Mouse (Mus musculus): ENCODE measurements around the gene Hoxb4. TPM values are rescaled to one million over a fixed set of nuclear protein-coding genes. Genes with fewer than 3 reads are reported as not detected.

Gene Hoxb4
- polyA plus RNA-seq, 1 experiment from 2014 or later, result 3.6 TPM

- no peaks in the 10 kb centered on the region for H3K36me3 ChIP-seq
- ATAC-seq (ENCODE audit: insufficient read depth, low FRiP score, low read depth), result peak; percentile 54
- peak within 1 kb of the TSS; percentile 78 for H3K27ac ChIP-seq
- WGBS, result 2% methylated on average over 69 of the region's 69 CpGs
- peak within 1 kb of the TSS; percentile 41 for H3K4me3 ChIP-seq (replicated peaks)
- peak within 1 kb of the TSS; percentile 47 for H3K9ac ChIP-seq
- peaks cover 51% of the 10 kb centered on the region for H3K27me3 ChIP-seq (replicated peaks)
- peaks cover 16% of the 10 kb centered on the region; the same call in 1 of the 2 replicates for H3K4me1 ChIP-seq
- H3K4me2 ChIP-seq, result peak within 1 kb of the TSS; percentile 62
- no peaks in the 10 kb centered on the region for H3K9me3 ChIP-seq
These were observed 14.6 kb upstream of the Hoxb4 start, which contains the start of gene Hoxb5 for GRCm38 (mm10) chr11:96303151-96304099. TSS of gene Hoxb5 (plus strand) at chr11:96303336.

- WGBS, result 5% methylated on average over 38 of the region's 38 CpGs
These were observed 13.5 kb upstream of the Hoxb4 start for GRCm38 (mm10) chr11:96304381-96305195.

GRCm38 (mm10) chr11:96305505-96306182, 12.4 kb upstream of the Hoxb4 start:
- Histone ChIP-seq H3K27ac (peak overlapping the region; percentile 82), H3K27me3 (replicated peaks) (peaks cover 36% of the 10 kb centered on the region), H3K4me1 (peaks cover 13% of the 10 kb centered on the region; the same call in 1 of the 2 replicates), H3K4me2 (peak overlapping the region; percentile 62), H3K4me3 (replicated peaks) (peak overlapping the region; percentile 41), H3K9ac (no peak overlapping the region), H3K36me3 (no peaks in the 10 kb centered on the region), H3K9me3 (no peaks in the 10 kb centered on the region)
- 36% methylated on average over 6 of the region's 6 CpGs for WGBS
- no peak for ATAC-seq (ENCODE audit: insufficient read depth, low FRiP score, low read depth)

More at GRCm38 (mm10) chr11:96304381-96305195, 13.5 kb upstream of the Hoxb4 start:
- H3K4me3 ChIP-seq (replicated peaks), result peak overlapping the region; percentile 41
- no peaks in the 10 kb centered on the region for H3K9me3 ChIP-seq
- peaks cover 43% of the 10 kb centered on the region for H3K27me3 ChIP-seq (replicated peaks)
- ATAC-seq (ENCODE audit: insufficient read depth, low FRiP score, low read depth), result no peak
- no peaks in the 10 kb centered on the region for H3K36me3 ChIP-seq
- H3K4me1 ChIP-seq, result peaks cover 20% of the 10 kb centered on the region; the same call in 1 of the 2 replicates
- H3K4me2 ChIP-seq, result peak overlapping the region; percentile 62
- peak overlapping the region; percentile 78 for H3K27ac ChIP-seq
- peak overlapping the region; percentile 17; the same call in 1 of the 2 replicates for H3K9ac ChIP-seq

GRCm38 (mm10) chr11:96306183-96306907, 11.7 kb upstream of the Hoxb4 start:
- peak overlapping the region; percentile 62 for H3K4me2 ChIP-seq
- 31% methylated on average over 7 of the region's 7 CpGs for WGBS
- H3K4me1 ChIP-seq, result peaks cover 11% of the 10 kb centered on the region; the same call in 1 of the 2 replicates
- H3K4me3 ChIP-seq (replicated peaks), result peak overlapping the region; percentile 41
- H3K36me3 ChIP-seq, result no peaks in the 10 kb centered on the region
- peak overlapping the region; percentile 82 for H3K27ac ChIP-seq
- H3K9me3 ChIP-seq, result no peaks in the 10 kb centered on the region
- H3K9ac ChIP-seq, result no peak overlapping the region
- ATAC-seq (ENCODE audit: insufficient read depth, low FRiP score, low read depth), result no peak
- H3K27me3 ChIP-seq (replicated peaks), result peaks cover 37% of the 10 kb centered on the region

DNA sequence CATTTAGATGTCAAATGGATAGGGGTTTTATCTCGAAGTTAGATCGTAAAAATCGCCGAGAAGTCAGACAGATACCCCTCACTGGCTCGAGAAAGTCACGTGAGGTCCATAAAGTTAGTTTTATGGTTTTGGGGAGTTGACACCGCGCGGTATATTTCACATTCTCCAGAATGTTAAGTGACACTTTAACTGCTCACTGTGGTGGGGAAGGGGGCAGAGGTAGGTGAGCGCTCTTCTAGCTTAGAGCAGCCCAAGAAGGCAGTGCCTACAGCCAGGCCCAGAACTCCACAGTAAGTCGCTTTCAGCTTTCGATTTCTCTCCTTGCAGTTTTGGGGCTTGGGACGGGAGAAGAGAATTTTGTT, 11.2 kb upstream of the Hoxb4 start:
- Histone ChIP-seq H3K36me3 (no peaks in the 10 kb centered on the region), H3K9ac (no peak overlapping the region), H3K27ac (peak overlapping the region; percentile 82), H3K27me3 (replicated peaks) (peaks cover 35% of the 10 kb centered on the region), H3K9me3 (no peaks in the 10 kb centered on the region), H3K4me1 (peaks cover 11% of the 10 kb centered on the region; the same call in 1 of the 2 replicates), H3K4me3 (replicated peaks) (peak overlapping the region; percentile 41), H3K4me2 (peak overlapping the region; percentile 62)
- ATAC-seq (ENCODE audit: insufficient read depth, low FRiP score, low read depth), result no peak
- WGBS, result 18% methylated on average over 13 of the region's 13 CpGs

DNA sequence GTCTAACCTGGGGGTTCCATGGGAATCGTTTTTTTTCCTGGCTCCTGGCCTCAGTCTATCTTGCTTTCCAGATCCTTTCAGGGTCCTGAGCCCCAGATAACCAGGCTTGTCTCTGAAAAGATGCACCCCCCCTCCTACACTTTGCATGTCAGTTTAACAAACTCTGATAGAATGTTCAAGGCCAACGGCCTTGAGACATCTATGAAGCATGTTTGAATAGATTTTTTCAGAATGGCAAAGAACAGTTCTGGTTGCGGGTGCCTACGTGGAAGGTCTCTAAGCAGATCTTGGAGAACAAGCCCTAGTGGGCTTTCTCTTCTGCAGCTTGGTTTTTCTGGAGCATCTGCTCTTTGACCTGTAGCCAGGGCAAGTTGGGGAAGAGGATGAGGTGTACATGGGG, 9.3 kb upstream of the Hoxb4 start:
- peaks cover 42% of the 10 kb centered on the region for H3K27me3 ChIP-seq (replicated peaks)
- H3K9me3 ChIP-seq, result no peaks in the 10 kb centered on the region
- peaks cover 15% of the 10 kb centered on the region; the same call in 1 of the 2 replicates for H3K4me1 ChIP-seq
- WGBS, result 23% methylated on average over 4 of the region's 4 CpGs
- no peak overlapping the region for H3K9ac ChIP-seq
- no peak for ATAC-seq (ENCODE audit: insufficient read depth, low FRiP score, low read depth)
- H3K4me3 ChIP-seq (replicated peaks), result peak overlapping the region; percentile 41; the same call in 1 of the 2 replicates
- peak overlapping the region; percentile 62 for H3K4me2 ChIP-seq
- H3K36me3 ChIP-seq, result no peaks in the 10 kb centered on the region
- peak overlapping the region; percentile 82 for H3K27ac ChIP-seq

- ATAC-seq (ENCODE audit: insufficient read depth, low FRiP score, low read depth), result no peak
- WGBS, result 23% methylated on average over 4 of the region's 4 CpGs
These were observed 8.8 kb upstream of the Hoxb4 start for GRCm38 (mm10) chr11:96309288-96309687.

GRCm38 (mm10) chr11:96310183-96310938, 7.7 kb upstream of the Hoxb4 start:
- Histone ChIP-seq H3K27ac (peak overlapping the region; percentile 82), H3K36me3 (no peaks in the 10 kb centered on the region), H3K4me1 (peaks cover 18% of the 10 kb centered on the region; the same call in 1 of the 2 replicates), H3K9me3 (no peaks in the 10 kb centered on the region), H3K4me3 (replicated peaks) (peak overlapping the region; percentile 41), H3K4me2 (peak overlapping the region; percentile 62), H3K27me3 (replicated peaks) (peaks cover 40% of the 10 kb centered on the region), H3K9ac (no peak overlapping the region)
- WGBS, result 19% methylated on average over 20 of the region's 20 CpGs
- ATAC-seq (ENCODE audit: insufficient read depth, low FRiP score, low read depth), result no peak

More at GRCm38 (mm10) chr11:96309288-96309687, 8.8 kb upstream of the Hoxb4 start:
- Histone ChIP-seq H3K4me1 (peaks cover 17% of the 10 kb centered on the region; the same call in 1 of the 2 replicates), H3K4me2 (peak overlapping the region; percentile 62), H3K27ac (peak overlapping the region; percentile 82), H3K9me3 (no peaks in the 10 kb centered on the region), H3K9ac (0 out of 2 replicates have a peak overlapping the region, but pooled peaks have one; percentile 3), H3K27me3 (replicated peaks) (peaks cover 44% of the 10 kb centered on the region), H3K4me3 (replicated peaks) (peak overlapping the region; percentile 41), H3K36me3 (no peaks in the 10 kb centered on the region)

DNA sequence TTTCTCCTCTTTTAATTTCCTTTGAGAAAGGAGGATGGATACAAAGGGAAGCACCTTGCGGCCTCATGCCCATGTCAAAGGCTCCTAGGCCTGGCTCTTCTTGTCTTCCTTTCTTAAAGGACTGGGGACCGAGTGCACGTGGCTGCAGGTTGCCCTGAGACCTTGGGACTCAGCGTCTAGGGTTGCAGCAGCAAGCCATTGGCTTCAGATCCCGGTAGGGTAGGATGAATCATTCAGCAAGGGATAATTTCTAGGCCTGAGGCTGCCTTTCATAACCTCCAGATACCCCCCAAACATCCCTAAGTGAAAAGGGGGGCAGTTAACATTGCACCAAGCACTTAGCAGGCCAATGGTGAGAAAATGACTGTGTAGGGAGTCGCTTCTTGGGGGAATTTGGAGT, 7.0 kb upstream of the Hoxb4 start:
- H3K27ac ChIP-seq, result peak overlapping the region; percentile 82
- H3K9ac ChIP-seq, result peak overlapping the region; percentile 14; the same call in 1 of the 2 replicates
- no peaks in the 10 kb centered on the region for H3K9me3 ChIP-seq
- WGBS, result 15% methylated on average over 6 of the region's 6 CpGs
- peak overlapping the region; percentile 32 for H3K4me3 ChIP-seq (replicated peaks)
- peaks cover 34% of the 10 kb centered on the region for H3K27me3 ChIP-seq (replicated peaks)
- H3K4me1 ChIP-seq, result peaks cover 22% of the 10 kb centered on the region; the same call in 1 of the 2 replicates
- no peak for ATAC-seq (ENCODE audit: insufficient read depth, low FRiP score, low read depth)
- no peaks in the 10 kb centered on the region for H3K36me3 ChIP-seq
- peak overlapping the region; percentile 62 for H3K4me2 ChIP-seq

All from stomach, embryonic 15.5 days (tissue).